Mouse (Mus musculus): ENCODE measurements around the gene Map3k6.

DNA sequence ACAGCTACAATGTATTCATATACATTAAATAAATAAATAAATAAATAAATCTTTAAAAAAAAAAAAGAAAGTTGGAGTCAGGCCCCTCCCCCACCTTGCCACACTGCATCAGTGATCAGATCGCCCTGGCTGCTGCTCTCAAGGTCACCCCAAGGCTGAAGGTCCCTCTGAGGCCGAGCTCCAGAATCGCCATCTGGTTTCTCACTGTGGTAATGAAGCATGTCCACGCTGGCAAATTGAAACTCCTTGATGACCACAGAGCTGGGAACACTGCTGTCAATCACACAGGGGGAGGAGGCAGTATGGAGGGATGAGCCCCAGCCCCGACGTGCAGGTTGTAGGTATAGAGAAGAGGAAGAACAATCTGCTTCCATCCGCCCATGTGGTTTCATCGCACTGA lies 13.0 kb upstream of the Map3k6 start:
- TF ChIP-seq CTCF (IDR thresholded peaks at IDR 0.05; ENCODE audit: extremely low read depth, insufficient read depth, insufficient read length, insufficient replicate concordance) (no peak), POLR2A (IDR thresholded peaks at IDR 0.05; ENCODE audit: low read depth, low read length) (no peak)

All from spleen, adult 2 months (tissue).